In genomic region chr6:87334361-87335090, GRCm38 (mm10) we compare ENCODE assay signal across 9 mouse cellular contexts. TPM values are rescaled to one million over a fixed set of nuclear protein-coding genes. Genes with fewer than 3 reads are reported as not detected.
A peak's percentile ranks its signal among the peaks of the same experiment; 100 is the strongest.
DNase-seq lines count a peak whose midpoint lies in the region; ATAC-seq and TF ChIP-seq lines count a peak whose summit lies in the region.
"Had no signal": no experiment of that assay in that cellular context is flagged by ENCODE, and none has a peak within 500 bp of the region (broad histone marks: within the 10 kb centered on the region; RNA-seq: fewer than 3 reads in every experiment).

No protein-coding gene starts in this region.

- H3K27me3 ChIP-seq in midbrain, embryonic 13.5 days = 0 out of 2 replicates have a peak, but pooled peaks cover 5% of the 10 kb centered on the region

- H3K36me3 ChIP-seq in midbrain, embryonic 13.5 days = no peaks in the 10 kb centered on the region

- peak; percentile 49; the same call in 1 of the 2 replicates for TF ChIP-seq POLR2A in embryonic fibroblast, embryonic 13.5 days (IDR thresholded peaks at IDR 0.05; ENCODE audit: low read depth, low read length)

- peaks cover 14% of the 10 kb centered on the region for H3K4me1 ChIP-seq in embryonic fibroblast, embryonic 13.5 days (ENCODE audit: control insufficient read depth, insufficient read depth, low read length)
- H3K4me1 ChIP-seq in midbrain, embryonic 13.5 days (replicated peaks) = peaks cover 20% of the 10 kb centered on the region

- intact Hi-C loops in heart, postnatal 36 days (cut with DNase I) = loop anchor here (1.0 to 5.0 kb wide), 2 partner anchors 48 to 233 kb away; no protein-coding TSS in a partner anchor
- intact Hi-C loops in left cerebral cortex, postnatal 36 days (cut with DNase I) = loop anchor here (1.0 to 5.0 kb wide), 2 partner anchors 53 to 233 kb away; partner anchors contain the start of gene Gkn3

- DNase-seq in kidney, adult 9 months = peak; percentile 18
- DNase-seq in kidney, adult 11 months = no peak
- peak; percentile 21 to 34 for DNase-seq in heart, postnatal 36 days
- DNase-seq in left cerebral cortex, postnatal 36 days (ENCODE audit: low spot score in 2 of 2) = peak; percentile 49 to 60
- DNase-seq in testis, postnatal 10 days (ENCODE audit: low spot score) = peak; percentile 69
- no peak for DNase-seq in cerebellum, adult 8-10 months

- peak; percentile 55; the same call in 1 of the 2 replicates for ATAC-seq in midbrain, embryonic 13.5 days

- 7% methylated on average over 11 of the region's 11 CpGs for WGBS in midbrain, embryonic 13.5 days

- peak overlapping the region; percentile 96 for H3K27ac ChIP-seq in embryonic fibroblast, embryonic 13.5 days (ENCODE audit: insufficient read depth, low read length)
- no peak overlapping the region for H3K27ac ChIP-seq in midbrain, embryonic 13.5 days

- no peak for TF ChIP-seq CTCF in embryonic fibroblast, embryonic 13.5 days (IDR thresholded peaks at IDR 0.05; ENCODE audit: borderline replicate concordance, insufficient read depth, low read length)

- peak overlapping the region; percentile 94 for H3K4me2 ChIP-seq in midbrain, embryonic 13.5 days (replicated peaks)

- peak overlapping the region; percentile 75 for H3K4me3 ChIP-seq in embryonic fibroblast, embryonic 13.5 days (ENCODE audit: insufficient read depth, low read length)
- H3K4me3 ChIP-seq in midbrain, embryonic 13.5 days (replicated peaks) = peak overlapping the region; percentile 72

- H3K9me3 ChIP-seq in midbrain, embryonic 13.5 days = no peaks in the 10 kb centered on the region

- peak overlapping the region; percentile 87 for H3K9ac ChIP-seq in midbrain, embryonic 13.5 days (replicated peaks)

RNA-seq across cellular contexts. Expression of gene Antxr1, which starts 1.1 kb away (rescaled TPM):
- 172 and 200 TPM in 2 replicates for polyA plus RNA-seq in embryonic fibroblast, embryonic 13.5 days (2011; ENCODE audit: insufficient read length, low read depth, missing spikeins)
- 1 to 10 TPM; 9.3 to 9.5 TPM for total RNA-seq in heart, postnatal 36 days (2021)
- total RNA-seq in left cerebral cortex, postnatal 36 days (2021) = 10 to 100 TPM; 12.5 to 13.2 TPM
- 2.9 and 3.0 TPM in 2 replicates for polyA plus RNA-seq in midbrain, embryonic 13.5 days (2015; fragmentation: Nextera tagmentation; extraction: Ambion mirVana)
- total RNA-seq: MEL had no signal

RNA-seq across cellular contexts. Expression of gene Gkn1, which starts 16.2 kb away (rescaled TPM):
- polyA plus RNA-seq in embryonic fibroblast, embryonic 13.5 days (2011; ENCODE audit: insufficient read length, low read depth, missing spikeins) = not detected in 2 replicates
- total RNA-seq in heart, postnatal 36 days (2021) = not detected
- total RNA-seq in left cerebral cortex, postnatal 36 days (2021) = under 1 TPM; 0.32 to 0.59 TPM
- polyA plus RNA-seq in midbrain, embryonic 13.5 days (2015; fragmentation: Nextera tagmentation; extraction: Ambion mirVana) = not detected in 2 replicates
- total RNA-seq: MEL had no signal

RNA-seq across cellular contexts. Expression of gene Gkn2, which starts 38.6 kb away (rescaled TPM):
- polyA plus RNA-seq in embryonic fibroblast, embryonic 13.5 days (2011; ENCODE audit: insufficient read length, low read depth, missing spikeins) = not detected in 2 replicates
- total RNA-seq in heart, postnatal 36 days (2021) = not detected
- not detected for total RNA-seq in left cerebral cortex, postnatal 36 days (2021)
- polyA plus RNA-seq in midbrain, embryonic 13.5 days (2015; fragmentation: Nextera tagmentation; extraction: Ambion mirVana) = not detected in 2 replicates
- total RNA-seq: MEL had no signal

RNA-seq across cellular contexts. Expression of gene Gkn3, which starts 54.2 kb away (rescaled TPM):
- not detected in 2 replicates for polyA plus RNA-seq in embryonic fibroblast, embryonic 13.5 days (2011; ENCODE audit: insufficient read length, low read depth, missing spikeins)
- total RNA-seq in heart, postnatal 36 days (2021) = 1 to 10 TPM in 1 of 2 experiments, under 1 TPM in 1; 0.84 to 2.2 TPM
- total RNA-seq in left cerebral cortex, postnatal 36 days (2021) = 1 to 10 TPM; 2.9 to 3.6 TPM
- 0.38 TPM in 1 of 2 replicates, not detected in the other for polyA plus RNA-seq in midbrain, embryonic 13.5 days (2015; fragmentation: Nextera tagmentation; extraction: Ambion mirVana)
- total RNA-seq: MEL had no signal

Comparison
In these comparisons a context has a peak if more than half of its experiments do, and no peak if none do; other contexts are left out.
1. DNase-seq: peak in kidney, adult 9 months (single experiment), heart, postnatal 36 days (2 of 2), left cerebral cortex, postnatal 36 days (2 of 2) and testis, postnatal 10 days (single experiment); none in kidney, adult 11 months (single experiment) and cerebellum, adult 8-10 months (single experiment).